In genomic region chr6:30804389-30805052, GRCm38 (mm10) we compare ENCODE assay signal across 8 mouse cellular contexts.
A peak's percentile ranks its signal among the peaks of the same experiment; 100 is the strongest.
DNase-seq lines count a peak whose midpoint lies in the region; ATAC-seq and TF ChIP-seq lines count a peak whose summit lies in the region.
"Not testable (repeated sequence)": the region's sequence is repeated elsewhere in the genome, so short reads cannot be mapped to it uniquely, and the experiment has no call there.

No protein-coding gene starts in this region.

- not testable (repeated sequence) for H3K9ac ChIP-seq in hindbrain, postnatal 0 days (replicated peaks; ENCODE audit: low read length)

- H3K4me2 ChIP-seq in hindbrain, postnatal 0 days (ENCODE audit: low read depth, low read length): not testable (repeated sequence)

- not testable (repeated sequence) for H3K9me3 ChIP-seq in hindbrain, postnatal 0 days (ENCODE audit: low read length)

- peaks cover 18% of the 10 kb centered on the region for H3K36me3 ChIP-seq in hindbrain, postnatal 0 days (ENCODE audit: insufficient read depth, low read length)

- intact Hi-C loops in left cerebral cortex, adult 2 months (cut with DNase I): not testable (repeated sequence)

- peak; percentile 61 for DNase-seq in T-cell, adult 2 months (ENCODE audit: low spot score)
- peak; percentile 36 for DNase-seq in embryo, embryonic 10 days (ENCODE audit: low spot score)
- DNase-seq in gastrocnemius, postnatal 25 days: peak; percentile 9
- DNase-seq in hindbrain, postnatal 0 days (ENCODE audit: low spot score): not testable (repeated sequence)
- peak; percentile 36 to 40 for DNase-seq in left cerebral cortex, adult 2 months (ENCODE audit: extremely low spot score in 1 of 2, low spot score in 2 of 2)
- peak; percentile 31 for DNase-seq in lung, postnatal 25 days (ENCODE audit: low spot score)
- DNase-seq in ovary, postnatal 10 days (ENCODE audit: low spot score): peak; percentile 20
- DNase-seq in thymus, postnatal 0 days (ENCODE audit: low spot score): peak; percentile 29

- H3K27me3 ChIP-seq in hindbrain, postnatal 0 days (ENCODE audit: insufficient read depth, low read length): not testable (repeated sequence)

- peak overlapping the region; percentile 1; the same call in 1 of the 2 replicates for H3K27ac ChIP-seq in hindbrain, postnatal 0 days
- peak overlapping the region; percentile 3; the same call in 1 of the 2 replicates for H3K27ac ChIP-seq in left cerebral cortex, adult 2 months

- WGBS in hindbrain, postnatal 0 days: 81% methylated on average over 6 of the region's 6 CpGs

- not testable (repeated sequence) for TF ChIP-seq CTCF in hindbrain, postnatal 0 days (IDR thresholded peaks at IDR 0.05; ENCODE audit: low read depth); left cerebral cortex, adult 2 months (IDR thresholded peaks at IDR 0.05)

- H3K4me3 ChIP-seq in hindbrain, postnatal 0 days (ENCODE audit: low read length); left cerebral cortex, adult 2 months: not testable (repeated sequence)

- H3K4me1 ChIP-seq in hindbrain, postnatal 0 days (ENCODE audit: insufficient read depth, low read length): not testable (repeated sequence)

- ATAC-seq in hindbrain, postnatal 0 days: peak; percentile 92
